ENCODE assay signal across 21 mouse cellular contexts in the genomic region with DNA sequence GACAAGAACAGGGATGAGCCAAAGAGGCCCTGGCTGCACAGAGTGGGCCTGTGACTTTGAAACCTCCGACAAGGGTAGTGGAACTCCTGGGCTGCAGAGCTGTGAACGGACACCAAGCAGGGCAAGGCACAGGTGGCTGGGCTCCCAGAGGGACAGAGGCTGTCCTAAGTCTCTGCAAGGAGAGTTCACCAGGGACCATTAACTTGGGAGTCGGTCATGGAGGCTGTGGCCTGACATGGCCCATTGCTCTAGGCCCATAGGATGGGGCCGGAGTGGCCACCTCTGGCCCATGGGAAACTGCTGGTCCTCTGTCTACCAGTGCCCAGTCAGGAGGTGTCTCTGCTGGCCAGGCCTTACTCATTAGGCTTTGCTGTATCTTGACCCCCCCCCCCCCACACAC. TPM values are rescaled to one million over a fixed set of nuclear protein-coding genes. Genes with fewer than 3 reads are reported as not detected.
A peak's percentile ranks its signal among the peaks of the same experiment; 100 is the strongest.
DNase-seq lines count a peak whose midpoint lies in the region; ATAC-seq and TF ChIP-seq lines count a peak whose summit lies in the region.
"Had no signal": no experiment of that assay in that cellular context is flagged by ENCODE, and none has a peak within 500 bp of the region (broad histone marks: within the 10 kb centered on the region; RNA-seq: fewer than 3 reads in every experiment).

No protein-coding gene starts in this region.

- H3K9me3 ChIP-seq in forebrain, embryonic 10.5 days: no peaks in the 10 kb centered on the region
- H3K9me3 ChIP-seq in forebrain, postnatal 0 days (ENCODE audit: low read length): no peaks in the 10 kb centered on the region
- no peaks in the 10 kb centered on the region for H3K9me3 ChIP-seq in hindbrain, embryonic 10.5 days
- no peaks in the 10 kb centered on the region for H3K9me3 ChIP-seq in hindbrain, embryonic 16.5 days (ENCODE audit: control insufficient read depth, low read length)
- no peaks in the 10 kb centered on the region for H3K9me3 ChIP-seq in midbrain, embryonic 10.5 days (replicated peaks)
- no peaks in the 10 kb centered on the region for H3K9me3 ChIP-seq in midbrain, embryonic 13.5 days
- H3K9me3 ChIP-seq: embryonic facial prominence, embryonic 10.5 days; G1E had no signal

- no peak for TF ChIP-seq CTCF in forebrain, postnatal 0 days (IDR thresholded peaks at IDR 0.05; ENCODE audit: low read depth)

- H3K27me3 ChIP-seq in forebrain, embryonic 10.5 days (ENCODE audit: poor library complexity, severe bottlenecking): peaks cover 94% of the 10 kb centered on the region
- no peaks in the 10 kb centered on the region for H3K27me3 ChIP-seq in forebrain, postnatal 0 days (ENCODE audit: insufficient read depth, low read length)
- peaks cover 79% of the 10 kb centered on the region for H3K27me3 ChIP-seq in hindbrain, embryonic 10.5 days (ENCODE audit: insufficient read depth, poor library complexity, severe bottlenecking)
- no peaks in the 10 kb centered on the region for H3K27me3 ChIP-seq in hindbrain, embryonic 16.5 days (replicated peaks; ENCODE audit: control insufficient read depth, insufficient read depth, low read length)
- peaks cover 90% of the 10 kb centered on the region for H3K27me3 ChIP-seq in midbrain, embryonic 10.5 days (ENCODE audit: low read depth, poor library complexity, severe bottlenecking)
- H3K27me3 ChIP-seq in midbrain, embryonic 13.5 days: peaks cover 34% of the 10 kb centered on the region

- H3K4me3 ChIP-seq in forebrain, embryonic 10.5 days: no peak overlapping the region
- H3K4me3 ChIP-seq in forebrain, postnatal 0 days (ENCODE audit: low read depth, low read length): no peak overlapping the region
- H3K4me3 ChIP-seq in hindbrain, embryonic 10.5 days: no peak overlapping the region
- H3K4me3 ChIP-seq in hindbrain, embryonic 16.5 days (ENCODE audit: low read length): no peak overlapping the region
- no peak overlapping the region for H3K4me3 ChIP-seq in midbrain, embryonic 10.5 days
- H3K4me3 ChIP-seq in midbrain, embryonic 13.5 days (replicated peaks): no peak overlapping the region
- H3K4me3 ChIP-seq: embryonic facial prominence, embryonic 10.5 days; heart, adult 2 months had no signal

- peak overlapping the region; percentile 31; the same call in 1 of the 2 replicates for H3K27ac ChIP-seq in forebrain, embryonic 10.5 days
- H3K27ac ChIP-seq in forebrain, postnatal 0 days (ENCODE audit: low read depth, low read length): no peak overlapping the region
- H3K27ac ChIP-seq in hindbrain, embryonic 10.5 days: peak overlapping the region; percentile 31; the same call in 1 of the 2 replicates
- no peak overlapping the region for H3K27ac ChIP-seq in hindbrain, embryonic 16.5 days (ENCODE audit: low read depth, low read length)
- peak overlapping the region; percentile 77 for H3K27ac ChIP-seq in midbrain, embryonic 10.5 days (replicated peaks)
- no peak overlapping the region for H3K27ac ChIP-seq in midbrain, embryonic 13.5 days
- H3K27ac ChIP-seq: heart, adult 2 months; hindbrain, embryonic 14.5 days had no signal

- H3K9ac ChIP-seq in forebrain, postnatal 0 days: no peak overlapping the region
- H3K9ac ChIP-seq in hindbrain, embryonic 16.5 days (ENCODE audit: low read depth, low read length): no peak overlapping the region
- H3K9ac ChIP-seq in midbrain, embryonic 13.5 days (replicated peaks): no peak overlapping the region
- H3K9ac ChIP-seq: hindbrain, embryonic 14.5 days had no signal

- H3K36me3 ChIP-seq in forebrain, embryonic 10.5 days (replicated peaks): no peaks in the 10 kb centered on the region
- no peaks in the 10 kb centered on the region for H3K36me3 ChIP-seq in forebrain, postnatal 0 days (ENCODE audit: insufficient read depth)
- H3K36me3 ChIP-seq in hindbrain, embryonic 10.5 days: no peaks in the 10 kb centered on the region
- no peaks in the 10 kb centered on the region for H3K36me3 ChIP-seq in hindbrain, embryonic 16.5 days (ENCODE audit: control insufficient read depth, insufficient read depth, low read length)
- H3K36me3 ChIP-seq in midbrain, embryonic 10.5 days: no peaks in the 10 kb centered on the region
- no peaks in the 10 kb centered on the region for H3K36me3 ChIP-seq in midbrain, embryonic 13.5 days
- H3K36me3 ChIP-seq: embryonic facial prominence, embryonic 10.5 days; G1E had no signal

- 79% methylated on average over 4 of the region's 4 CpGs for WGBS in forebrain, embryonic 10.5 days
- 90% methylated on average over 4 of the region's 4 CpGs for WGBS in forebrain, postnatal 0 days
- 81% methylated on average over 4 of the region's 4 CpGs for WGBS in hindbrain, embryonic 10.5 days
- 81% methylated on average over 3 of the region's 4 CpGs for WGBS in hindbrain, embryonic 16.5 days
- 77% methylated on average over 4 of the region's 4 CpGs for WGBS in midbrain, embryonic 10.5 days
- WGBS in midbrain, embryonic 13.5 days: 77% methylated on average over 4 of the region's 4 CpGs

- H3K4me1 ChIP-seq in forebrain, embryonic 10.5 days: peaks cover 96% of the 10 kb centered on the region
- peaks cover 4% of the 10 kb centered on the region; the same call in 1 of the 2 replicates for H3K4me1 ChIP-seq in forebrain, postnatal 0 days (ENCODE audit: insufficient read depth)
- peaks cover 92% of the 10 kb centered on the region for H3K4me1 ChIP-seq in hindbrain, embryonic 10.5 days (replicated peaks)
- peaks cover 33% of the 10 kb centered on the region for H3K4me1 ChIP-seq in hindbrain, embryonic 16.5 days (ENCODE audit: control insufficient read depth, insufficient read depth, low read depth, low read length)
- peaks cover 98% of the 10 kb centered on the region for H3K4me1 ChIP-seq in midbrain, embryonic 10.5 days
- peaks cover 96% of the 10 kb centered on the region for H3K4me1 ChIP-seq in midbrain, embryonic 13.5 days (replicated peaks)

- no peak overlapping the region for H3K4me2 ChIP-seq in forebrain, postnatal 0 days (ENCODE audit: low read depth)
- no peak overlapping the region for H3K4me2 ChIP-seq in hindbrain, embryonic 16.5 days (ENCODE audit: low read length)
- H3K4me2 ChIP-seq in midbrain, embryonic 13.5 days (replicated peaks): no peak overlapping the region
- H3K4me2 ChIP-seq: hindbrain, embryonic 14.5 days had no signal

- ATAC-seq in forebrain, postnatal 0 days: no peak
- no peak for ATAC-seq in hindbrain, embryonic 16.5 days
- ATAC-seq in midbrain, embryonic 13.5 days: no peak
- ATAC-seq: CD4-positive, CD25-positive, alpha-beta regulatory T cell, adult 4 months; forebrain, embryonic 14.5 days had no signal

- DNase-seq in forebrain, embryonic 10.5 days (ENCODE audit: extremely low spot score, low spot score): no peak
- DNase-seq in forebrain, postnatal 0 days: no peak
- DNase-seq in hindbrain, embryonic 10.5 days (ENCODE audit: low spot score): no peak
- DNase-seq in midbrain, embryonic 10.5 days (ENCODE audit: low spot score): no peak
- no peak for DNase-seq in spleen, postnatal 14 days (ENCODE audit: low spot score in 2 of 2)
- DNase-seq: adrenal gland, adult 8-10 months; adrenal gland, postnatal 36 days; B cell, adult 2 months; cerebellum, adult 2 months; cerebellum, postnatal 10 days; gastrocnemius, postnatal 14 days; heart, adult 2 months; heart, postnatal 10 days had no signal

RNA-seq across cellular contexts. Expression of a gene that starts 6.2 kb away (rescaled TPM):
- polyA plus RNA-seq in forebrain, embryonic 10.5 days (2016; fragmentation: Nextera tagmentation; extraction: Ambion mirVana): 4.0 and 4.8 TPM in 2 replicates
- 8.1 and 8.8 TPM in 2 replicates for total RNA-seq in forebrain, postnatal 0 days (2014; rRNA removed)
- polyA plus RNA-seq in forebrain, postnatal 0 days (2015; fragmentation: Nextera tagmentation; extraction: Ambion mirVana): 6.7 and 11.3 TPM in 2 replicates
- 3.1 and 4.0 TPM in 2 replicates for polyA plus RNA-seq in hindbrain, embryonic 10.5 days (2016; fragmentation: Nextera tagmentation; extraction: Ambion mirVana)
- 8.8 and 11.3 TPM in 2 replicates for polyA plus RNA-seq in hindbrain, embryonic 16.5 days (2015; fragmentation: Nextera tagmentation; extraction: Ambion mirVana)
- polyA plus RNA-seq in midbrain, embryonic 10.5 days (2016; fragmentation: Nextera tagmentation; extraction: Ambion mirVana): 6.0 and 7.5 TPM in 2 replicates
- 8.3 and 9.2 TPM in 2 replicates for polyA plus RNA-seq in midbrain, embryonic 13.5 days (2015; fragmentation: Nextera tagmentation; extraction: Ambion mirVana)
- total RNA-seq: hematopoietic stem cell, adult 5-6 weeks had no signal
- polyA plus RNA-seq: G1E had no signal

RNA-seq across cellular contexts. Expression of a gene that starts 55.1 kb away (rescaled TPM):
- polyA plus RNA-seq in forebrain, embryonic 10.5 days (2016; fragmentation: Nextera tagmentation; extraction: Ambion mirVana): 3.7 and 3.9 TPM in 2 replicates
- 8.1 and 9.4 TPM in 2 replicates for total RNA-seq in forebrain, postnatal 0 days (2014; rRNA removed)
- polyA plus RNA-seq in forebrain, postnatal 0 days (2015; fragmentation: Nextera tagmentation; extraction: Ambion mirVana): 8.0 and 8.5 TPM in 2 replicates
- 2.9 and 3.4 TPM in 2 replicates for polyA plus RNA-seq in hindbrain, embryonic 10.5 days (2016; fragmentation: Nextera tagmentation; extraction: Ambion mirVana)
- 6.3 and 7.1 TPM in 2 replicates for polyA plus RNA-seq in hindbrain, embryonic 16.5 days (2015; fragmentation: Nextera tagmentation; extraction: Ambion mirVana)
- 2.2 and 2.9 TPM in 2 replicates for polyA plus RNA-seq in midbrain, embryonic 10.5 days (2016; fragmentation: Nextera tagmentation; extraction: Ambion mirVana)
- polyA plus RNA-seq in midbrain, embryonic 13.5 days (2015; fragmentation: Nextera tagmentation; extraction: Ambion mirVana): 2.9 and 3.0 TPM in 2 replicates
- total RNA-seq: G1E had no signal

Comparison
In these comparisons a context has a peak if more than half of its experiments do, and no peak if none do; other contexts are left out.
1. H3K27ac ChIP-seq: peak in forebrain, embryonic 10.5 days (single experiment), hindbrain, embryonic 10.5 days (single experiment) and midbrain, embryonic 10.5 days (single experiment); none in forebrain, postnatal 0 days (single experiment), hindbrain, embryonic 16.5 days (single experiment) and midbrain, embryonic 13.5 days (single experiment).